Mouse (Mus musculus) kidney, postnatal 0 days (tissue): ENCODE measurements at regions not wholly inside any gene's neighbourhood (a gene's known extent, or its start where the extent isn't known, plus 50 kb on each side); places are given as distances from the start of the nearest gene placed in this dataset.
A peak's percentile ranks its signal among the peaks of the same experiment; 100 is the strongest.

Source experiments
- ATAC-seq: fragments of 200-750 bp; cut with Nextera tagmentation; replicated peaks from 2 replicates; pipeline ENCODE4 v1.8.0; 2017; ENCODE audit warnings: low read depth, moderate number of reproducible peaks, moderate TSS enrichment, moderate library complexity; ENCODE audit not compliant: low FRiP score
- DNase-seq: peaks from one replicate; pipeline ENCODE4 v3.0.0-alpha.2; 2016; ENCODE audit warnings: low spot score
- H3K27ac ChIP-seq: fragments of 300-500 bp; sonication (generic); 2 replicates; pipeline ENCODE4 v1.5.1; 2014; ENCODE audit warnings: mild to moderate bottlenecking
- H3K27me3 ChIP-seq: fragments of 300-500 bp; sonication (generic); 2 replicates; pipeline ENCODE4 v1.6.1; 2014; ENCODE audit warnings: low read length, mixed read lengths; ENCODE audit not compliant: insufficient read depth
- H3K36me3 ChIP-seq: fragments of 300-500 bp; sonication (generic); 2 replicates; pipeline ENCODE4 v1.6.1; 2014; ENCODE audit warnings: low read length, mixed read lengths; ENCODE audit not compliant: insufficient read depth
- H3K4me1 ChIP-seq: fragments of 300-500 bp; sonication (generic); replicated peaks from 2 replicates; pipeline ENCODE4 v1.6.1; 2014; ENCODE audit warnings: antibody characterized with exemption, low read length, mixed read lengths; ENCODE audit not compliant: insufficient read depth
- H3K4me2 ChIP-seq: fragments of 300-500 bp; sonication (generic); 2 replicates; pipeline ENCODE4 v1.6.1; 2014; ENCODE audit warnings: mild to moderate bottlenecking, low read length, moderate library complexity, mixed read lengths
- H3K4me3 ChIP-seq: fragments of 300-500 bp; sonication (generic); replicated peaks from 2 replicates; pipeline ENCODE4 v1.5.1; 2014; ENCODE audit warnings: low read depth, low read length
- H3K9ac ChIP-seq: fragments of 300-500 bp; sonication (generic); 2 replicates; pipeline ENCODE4 v1.6.1; 2014; ENCODE audit warnings: low read depth, low read length
- H3K9me3 ChIP-seq: fragments of 300-500 bp; sonication (generic); replicated peaks from 2 replicates; pipeline ENCODE4 v1.6.1; 2016; ENCODE audit warnings: low read length, inconsistent platforms, mixed read lengths
- CTCF ChIP-seq: IDR thresholded peaks from 2 replicates; pipeline ENCODE4 v1.5.1; 2016; ENCODE audit warnings: antibody characterized with exemption, low read depth, mild to moderate bottlenecking, moderate library complexity
- WGBS: fragments of 180-500 bp; shearing (Covaris S2); extraction: QIAGEN DNeasy Blood & Tissue Kit; methylation state at CpG from one replicate; pipeline ENCODE4 v1.1.7; 2014; 5-methylcytosine and 5-hydroxymethylcytosine counted together

DNA sequence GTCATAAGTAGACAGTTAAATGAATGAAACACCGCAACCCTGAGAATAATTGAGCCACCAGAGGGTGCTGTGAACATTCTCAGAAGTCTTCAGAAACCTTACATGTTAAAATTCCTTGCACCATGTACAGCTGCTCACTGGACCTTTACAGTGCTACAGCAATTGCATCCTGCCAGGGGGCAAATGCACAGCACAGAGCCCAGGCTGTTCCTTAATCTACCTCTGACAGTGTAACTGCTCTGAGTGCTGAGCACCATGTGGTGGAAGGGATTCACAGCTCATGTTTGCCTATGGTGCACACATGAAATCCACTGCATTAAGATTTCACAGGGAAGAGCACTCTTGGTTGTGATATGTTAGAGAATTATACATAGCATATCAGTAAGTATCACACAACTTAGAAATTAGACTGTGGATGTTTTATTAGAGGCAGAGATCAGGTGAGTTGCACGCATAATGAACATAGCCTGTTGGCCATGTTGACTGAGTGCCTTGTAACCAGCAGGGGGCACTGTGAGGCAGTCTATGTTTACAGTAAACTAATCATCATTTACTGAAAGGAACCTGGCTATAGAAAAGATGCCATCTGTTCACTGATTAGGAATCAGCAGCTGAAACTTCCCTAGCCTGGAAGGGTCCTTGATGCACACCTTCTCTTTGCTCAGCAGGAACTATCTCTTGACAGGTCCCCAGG lies 167.4 kb downstream of the Olfr164 start:
- no peaks in the 10 kb centered on the region for H3K4me1 ChIP-seq
- DNase-seq, result no peak
- H3K9me3 ChIP-seq, result no peaks in the 10 kb centered on the region
- 51% methylated on average over 2 of the region's 2 CpGs for WGBS
- TF ChIP-seq CTCF, result peak; percentile 45
- no peaks in the 10 kb centered on the region for H3K27me3 ChIP-seq
- H3K27ac ChIP-seq, result no peak overlapping the region
- H3K9ac ChIP-seq, result no peak overlapping the region
- H3K4me2 ChIP-seq, result no peak overlapping the region
- H3K4me3 ChIP-seq, result no peak overlapping the region
- ATAC-seq, result no peak
- H3K36me3 ChIP-seq, result no peaks in the 10 kb centered on the region
